Comparison of ENCODE assay signal across 13 mouse cellular contexts in genomic region chr8:12668832-12669231, GRCm38 (mm10). TPM values are rescaled to one million over a fixed set of nuclear protein-coding genes. Genes with fewer than 3 reads are reported as not detected.
DNase-seq lines count a peak whose midpoint lies in the region; ATAC-seq lines count a peak whose summit lies in the region.
"Had no signal": no experiment of that assay in that cellular context is flagged by ENCODE, and none has a peak within 500 bp of the region (broad histone marks: within the 10 kb centered on the region; RNA-seq: fewer than 3 reads in every experiment).

No protein-coding gene starts in this region.

- WGBS in kidney, embryonic 14.5 days: 88% methylated on average over 6 of the region's 6 CpGs
- WGBS in hindbrain, embryonic 14.5 days: 85% methylated on average over 6 of the region's 6 CpGs

- no peaks in the 10 kb centered on the region for H3K36me3 ChIP-seq in kidney, embryonic 14.5 days (ENCODE audit: control insufficient read depth, insufficient read depth, low read length)
- H3K36me3 ChIP-seq in hindbrain, embryonic 14.5 days (replicated peaks; ENCODE audit: control insufficient read depth, insufficient read depth): no peaks in the 10 kb centered on the region
- H3K36me3 ChIP-seq: heart, embryonic 13.5 days had no signal

- peaks cover 9% of the 10 kb centered on the region; the same call in 1 of the 2 replicates for H3K4me1 ChIP-seq in kidney, embryonic 14.5 days (ENCODE audit: control insufficient read depth, insufficient read depth, low read length)
- H3K4me1 ChIP-seq in hindbrain, embryonic 14.5 days (replicated peaks; ENCODE audit: control insufficient read depth, insufficient read depth, low read length): peaks cover 15% of the 10 kb centered on the region

- H3K27me3 ChIP-seq in kidney, embryonic 14.5 days (ENCODE audit: control insufficient read depth, insufficient read depth, low read length): no peaks in the 10 kb centered on the region
- no peaks in the 10 kb centered on the region for H3K27me3 ChIP-seq in hindbrain, embryonic 14.5 days (ENCODE audit: control insufficient read depth, insufficient read depth, low read length)

- H3K4me3 ChIP-seq in kidney, embryonic 14.5 days (ENCODE audit: low read length): no peak overlapping the region
- H3K4me3 ChIP-seq in hindbrain, embryonic 14.5 days (replicated peaks; ENCODE audit: low read length): no peak overlapping the region
- H3K4me3 ChIP-seq: forebrain, embryonic 12.5 days; heart, embryonic 13.5 days; midbrain, embryonic 10.5 days had no signal

- no peak overlapping the region for H3K9ac ChIP-seq in kidney, embryonic 14.5 days (ENCODE audit: low read depth, low read length)
- no peak overlapping the region for H3K9ac ChIP-seq in hindbrain, embryonic 14.5 days
- H3K9ac ChIP-seq: forebrain, embryonic 12.5 days; heart, embryonic 13.5 days had no signal

- no peaks in the 10 kb centered on the region for H3K9me3 ChIP-seq in kidney, embryonic 14.5 days (ENCODE audit: control insufficient read depth, low read length)
- H3K9me3 ChIP-seq in hindbrain, embryonic 14.5 days (ENCODE audit: control insufficient read depth, low read length): no peaks in the 10 kb centered on the region
- H3K9me3 ChIP-seq: forebrain, embryonic 12.5 days; heart, embryonic 13.5 days; midbrain, embryonic 10.5 days had no signal

- no peak overlapping the region for H3K27ac ChIP-seq in kidney, embryonic 14.5 days (ENCODE audit: low read depth, low read length)
- no peak overlapping the region for H3K27ac ChIP-seq in hindbrain, embryonic 14.5 days
- H3K27ac ChIP-seq: forebrain, embryonic 12.5 days; heart, embryonic 13.5 days; midbrain, embryonic 10.5 days had no signal

- H3K4me2 ChIP-seq in kidney, embryonic 14.5 days (replicated peaks; ENCODE audit: low read depth, low read length): no peak overlapping the region
- no peak overlapping the region for H3K4me2 ChIP-seq in hindbrain, embryonic 14.5 days (replicated peaks)
- H3K4me2 ChIP-seq: forebrain, embryonic 12.5 days; heart, embryonic 13.5 days had no signal

- no peak for ATAC-seq in kidney, embryonic 14.5 days (ENCODE audit: low FRiP score, low TSS enrichment)
- no peak for ATAC-seq in hindbrain, embryonic 14.5 days (ENCODE audit: low FRiP score)
- ATAC-seq in granulocyte monocyte progenitor cell, adult 5-6 weeks (replicated peaks; ENCODE audit: poor library complexity, severe bottlenecking): no peak
- ATAC-seq: inflammation-experienced regulatory T-cells, adult 6 months had no signal

- DNase-seq in kidney, adult 11 months: peak; percentile 36
- peak; percentile 34 to 68 for DNase-seq in frontal cortex, postnatal 36 days (ENCODE audit: low spot score in 2 of 2)
- DNase-seq in layer of hippocampus, adult 9-10 months (ENCODE audit: low spot score): peak; percentile 49
- DNase-seq in lung, postnatal 36 days: peak; percentile 68
- no peak for DNase-seq in hindbrain, embryonic 14.5 days (ENCODE audit: low spot score)
- DNase-seq in cerebellum, postnatal 25 days: no peak
- DNase-seq: thymus, adult 2 months had no signal

RNA-seq across cellular contexts. Expression of gene Tubgcp3, which starts 3.2 kb away (rescaled TPM):
- 33.4 and 52.7 TPM in 2 replicates for polyA plus RNA-seq in kidney, embryonic 14.5 days (2014; fragmentation: Nextera tagmentation; extraction: Ambion mirVana)
- 39.6 and 43.9 TPM in 2 replicates for polyA plus RNA-seq in hindbrain, embryonic 14.5 days (2014; fragmentation: Nextera tagmentation; extraction: Ambion mirVana)
- total RNA-seq in granulocyte monocyte progenitor cell, adult 5-6 weeks (2014; fragmentation: Nextera tagmentation): 45.7 and 62.5 TPM in 2 replicates
- 51.3 and 53.6 TPM in 2 replicates for total RNA-seq in granulocyte monocyte progenitor cell, adult 5-6 weeks (2017)

Comparison
In these comparisons a context has a peak if more than half of its experiments do, and no peak if none do; other contexts are left out.
1. DNase-seq: peak in kidney, adult 11 months (single experiment), frontal cortex, postnatal 36 days (2 of 2), layer of hippocampus, adult 9-10 months (single experiment) and lung, postnatal 36 days (single experiment); none in hindbrain, embryonic 14.5 days (single experiment) and cerebellum, postnatal 25 days (0 of 2).